Mouse (Mus musculus): Measurements from ENCODE around the gene Rrp9. TPM values are rescaled to one million over a fixed set of nuclear protein-coding genes. Genes with fewer than 3 reads are reported as not detected.

Rrp9 gene
- polyA plus RNA-seq, 1 experiment from 2014 or later: 50.2 TPM

DNA sequence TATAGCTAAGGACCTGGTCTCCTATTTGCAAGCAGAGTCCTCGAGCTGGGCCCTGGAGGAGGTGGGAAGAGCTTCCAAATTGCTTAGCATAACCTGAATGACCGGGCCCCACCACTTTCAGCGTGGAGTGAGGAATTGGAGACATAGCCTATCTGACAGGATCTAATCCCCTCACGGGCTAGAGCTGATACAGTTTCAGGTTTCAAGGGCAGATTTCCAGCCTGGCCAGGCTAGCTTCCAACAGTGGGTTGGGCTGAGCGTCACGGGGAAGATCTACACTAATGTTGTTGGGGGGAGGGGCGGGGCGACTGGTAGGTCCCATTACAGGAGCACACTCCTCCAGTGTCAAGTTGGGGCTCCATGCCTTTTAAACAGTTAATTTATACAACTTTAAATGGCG is 25.1 kb upstream of the Rrp9 start:
- Histone ChIP-seq H3K36me3 (no peaks in the 10 kb centered on the region), H3K27ac (peak overlapping the region; percentile 44; the same call in 1 of the 2 replicates), H3K9ac (peak overlapping the region; percentile 35; the same call in 1 of the 2 replicates), H3K4me3 (peak overlapping the region; percentile 4; the same call in 1 of the 2 replicates), H3K4me2 (replicated peaks) (peak overlapping the region; percentile 39), H3K4me1 (peaks cover 84% of the 10 kb centered on the region), H3K27me3 (no peaks in the 10 kb centered on the region), H3K9me3 (no peaks in the 10 kb centered on the region)
- WGBS: 3% methylated on average over 9 of the region's 9 CpGs
- no peak for ATAC-seq (ENCODE audit: low FRiP score, low read depth)

DNA sequence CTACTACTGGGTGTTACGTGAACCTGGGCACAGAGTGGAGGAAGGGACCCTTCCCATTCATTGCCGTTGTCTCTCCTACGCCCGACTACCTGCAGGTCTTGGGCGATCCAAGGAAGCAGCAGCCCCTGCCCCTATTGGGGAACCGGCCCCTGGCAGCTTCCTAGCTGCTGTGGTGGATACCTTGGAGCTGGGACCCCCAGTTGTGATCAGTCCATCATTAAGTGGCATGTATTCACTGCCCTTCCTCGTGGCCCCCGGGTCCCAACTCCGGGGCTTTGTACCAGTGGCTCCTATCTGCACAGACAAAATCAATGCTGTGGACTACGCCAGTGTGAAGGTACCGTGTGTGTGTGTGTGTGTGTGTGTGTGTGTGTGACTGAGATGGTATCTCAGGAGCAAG is 24.5 kb upstream of the Rrp9 start:
- ATAC-seq (ENCODE audit: low FRiP score, low read depth): no peak
- no peaks in the 10 kb centered on the region for H3K9me3 ChIP-seq
- no peak overlapping the region for H3K9ac ChIP-seq
- H3K4me2 ChIP-seq (replicated peaks): peak overlapping the region; percentile 39
- no peaks in the 10 kb centered on the region for H3K27me3 ChIP-seq
- 67% methylated on average over 11 of the region's 11 CpGs for WGBS
- peaks cover 84% of the 10 kb centered on the region for H3K4me1 ChIP-seq
- H3K36me3 ChIP-seq: no peaks in the 10 kb centered on the region
- H3K4me3 ChIP-seq: 0 out of 2 replicates have a peak overlapping the region, but pooled peaks have one; percentile 4
- H3K27ac ChIP-seq: no peak overlapping the region; the same call in 1 of the 2 replicates

- Histone ChIP-seq H3K4me1 (peaks cover 84% of the 10 kb centered on the region), H3K27me3 (no peaks in the 10 kb centered on the region), H3K27ac (no peak overlapping the region), H3K36me3 (0 out of 2 replicates have a peak, but pooled peaks cover 3% of the 10 kb centered on the region), H3K9ac (0 out of 2 replicates have a peak overlapping the region, but pooled peaks have one; percentile 35), H3K4me3 (no peak overlapping the region), H3K4me2 (replicated peaks) (no peak overlapping the region), H3K9me3 (no peaks in the 10 kb centered on the region)
- ATAC-seq (ENCODE audit: low FRiP score, low read depth): no peak
- 57% methylated on average over 2 of the region's 2 CpGs for WGBS
Measured at GRCm38 (mm10) chr9:106451899-106452298, 23.9 kb upstream of the Rrp9 start.

GRCm38 (mm10) chr9:106452351-106452750 is 23.4 kb upstream of the Rrp9 start:
- Histone ChIP-seq H3K4me2 (replicated peaks) (peak overlapping the region; percentile 87), H3K9me3 (no peaks in the 10 kb centered on the region), H3K27ac (peak overlapping the region; percentile 92; the same call in 1 of the 2 replicates), H3K4me3 (peak overlapping the region; percentile 71; the same call in 1 of the 2 replicates), H3K27me3 (no peaks in the 10 kb centered on the region), H3K9ac (no peak overlapping the region), H3K4me1 (peaks cover 85% of the 10 kb centered on the region), H3K36me3 (peaks cover 8% of the 10 kb centered on the region; the same call in 1 of the 2 replicates)
- 28% methylated on average over 6 of the region's 6 CpGs for WGBS
- no peak for ATAC-seq (ENCODE audit: low FRiP score, low read depth)

- H3K4me2 ChIP-seq (replicated peaks): peak overlapping the region; percentile 87
- H3K9me3 ChIP-seq: no peaks in the 10 kb centered on the region
- peak overlapping the region; percentile 84 for H3K9ac ChIP-seq
- WGBS: 5% methylated on average over 7 of the region's 7 CpGs
- H3K4me1 ChIP-seq: peaks cover 88% of the 10 kb centered on the region
- no peaks in the 10 kb centered on the region for H3K27me3 ChIP-seq
- ATAC-seq (ENCODE audit: low FRiP score, low read depth): no peak; the same call in 1 of the 2 replicates
- peak overlapping the region; percentile 71 for H3K4me3 ChIP-seq
- peaks cover 11% of the 10 kb centered on the region; the same call in 1 of the 2 replicates for H3K36me3 ChIP-seq
- peak overlapping the region; percentile 92 for H3K27ac ChIP-seq
Measured at GRCm38 (mm10) chr9:106452821-106453220, 22.9 kb upstream of the Rrp9 start.

- H3K27me3 ChIP-seq: no peaks in the 10 kb centered on the region
- peak within 1 kb of the TSS; percentile 84 for H3K9ac ChIP-seq
- WGBS: under 1% methylated on average over 28 of the region's 74 CpGs
- peaks cover 18% of the 10 kb centered on the region for H3K36me3 ChIP-seq
- H3K27ac ChIP-seq: peak within 1 kb of the TSS; percentile 92
- H3K4me1 ChIP-seq: peaks cover 89% of the 10 kb centered on the region
- H3K4me3 ChIP-seq: peak within 1 kb of the TSS; percentile 71
- peak; percentile 71 for ATAC-seq (ENCODE audit: low FRiP score, low read depth)
- peak within 1 kb of the TSS; percentile 87 for H3K4me2 ChIP-seq (replicated peaks)
- no peaks in the 10 kb centered on the region for H3K9me3 ChIP-seq
Measured at GRCm38 (mm10) chr9:106453271-106454070, 22.3 kb upstream of the Rrp9 start, which contains the start of gene Pcbp4. Gene Pcbp4 (plus strand): TSS chr9:106453291.

DNA sequence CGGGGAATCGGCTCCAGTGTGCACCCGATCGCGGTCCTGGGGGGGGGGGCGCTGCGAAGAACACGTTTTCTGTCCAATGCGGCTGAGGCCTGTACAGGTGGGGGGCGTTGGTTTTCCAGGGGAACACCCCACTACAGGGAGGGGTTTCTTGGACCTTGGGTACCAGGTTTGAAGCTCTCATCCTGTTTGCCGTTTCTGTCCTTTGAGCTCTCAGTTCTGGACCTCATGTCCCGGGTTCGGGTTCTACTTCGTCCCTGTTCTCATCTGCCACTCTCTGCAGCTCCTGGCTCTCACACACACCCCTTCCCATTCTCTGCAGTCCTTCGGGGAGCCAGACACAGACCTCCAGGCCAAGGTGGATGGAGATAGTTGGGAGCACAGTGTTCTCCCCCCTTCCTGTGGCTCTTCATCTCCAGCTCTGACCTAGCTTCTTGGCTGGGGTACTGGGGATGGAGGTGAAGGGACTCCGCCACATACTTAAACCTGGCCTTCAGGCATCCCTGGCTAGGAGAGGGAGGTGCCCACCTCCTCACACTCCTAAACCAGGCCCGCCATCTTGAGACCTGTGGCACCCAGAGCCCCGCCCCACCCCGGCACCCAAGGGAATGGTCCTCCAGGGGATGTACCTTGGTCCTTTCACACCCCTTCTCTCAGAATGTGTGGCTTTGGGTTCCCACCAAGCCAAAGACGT is 21.5 kb upstream of the Rrp9 start:
- peak overlapping the region; percentile 84 for H3K9ac ChIP-seq
- no peaks in the 10 kb centered on the region for H3K9me3 ChIP-seq
- peaks cover 20% of the 10 kb centered on the region for H3K36me3 ChIP-seq
- WGBS: 2% methylated on average over 11 of the region's 20 CpGs
- peaks cover 87% of the 10 kb centered on the region for H3K4me1 ChIP-seq
- H3K27ac ChIP-seq: peak overlapping the region; percentile 92
- peak; percentile 6; the same call in 1 of the 2 replicates for ATAC-seq (ENCODE audit: low FRiP score, low read depth)
- H3K27me3 ChIP-seq: no peaks in the 10 kb centered on the region
- H3K4me2 ChIP-seq (replicated peaks): peak overlapping the region; percentile 87
- peak overlapping the region; percentile 71 for H3K4me3 ChIP-seq

DNA sequence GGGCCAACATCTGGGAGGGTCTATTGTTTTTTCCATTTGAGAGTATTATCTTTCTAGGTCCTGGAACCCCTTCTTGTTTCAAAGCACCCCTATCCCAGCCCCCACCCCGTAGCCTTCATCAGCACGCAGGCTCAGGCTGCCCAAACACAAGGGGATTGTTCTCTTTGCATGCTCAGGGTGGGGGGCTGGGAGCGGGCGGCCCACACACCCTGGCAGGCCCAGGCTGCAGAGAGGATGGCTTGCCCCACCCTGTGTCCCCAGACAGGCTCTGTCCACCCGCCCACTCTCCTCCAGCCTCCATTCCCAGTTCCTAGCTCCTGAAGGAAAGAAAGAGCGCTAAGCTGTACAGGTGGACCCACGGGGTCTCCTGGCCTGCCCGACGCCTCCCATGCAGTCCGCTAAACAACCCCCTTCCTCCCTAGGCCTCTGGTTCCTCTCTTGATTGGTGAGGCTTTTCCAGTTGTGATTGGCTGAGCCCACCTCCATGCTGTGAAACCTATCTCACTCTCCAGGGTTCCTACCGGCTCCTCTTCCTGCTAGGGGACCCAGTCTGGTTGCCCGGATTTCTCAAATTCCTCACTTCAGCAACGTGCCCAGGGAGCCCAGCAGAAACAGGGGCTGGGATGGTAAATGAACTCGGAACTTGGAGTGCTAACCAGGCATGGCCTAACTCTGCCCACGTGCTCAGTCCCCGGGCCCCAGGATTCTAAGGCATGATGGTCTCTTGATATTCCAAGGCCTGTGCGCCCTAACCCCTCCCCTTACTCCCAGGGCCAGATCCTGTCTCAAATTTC is 20.7 kb upstream of the Rrp9 start:
- H3K27me3 ChIP-seq: no peaks in the 10 kb centered on the region
- H3K36me3 ChIP-seq: peaks cover 25% of the 10 kb centered on the region
- H3K9ac ChIP-seq: peak overlapping the region; percentile 84
- H3K9me3 ChIP-seq: no peaks in the 10 kb centered on the region
- H3K27ac ChIP-seq: peak overlapping the region; percentile 92
- peaks cover 82% of the 10 kb centered on the region for H3K4me1 ChIP-seq
- ATAC-seq (ENCODE audit: low FRiP score, low read depth): peak; percentile 30; the same call in 1 of the 2 replicates
- peak overlapping the region; percentile 87 for H3K4me2 ChIP-seq (replicated peaks)
- peak overlapping the region; percentile 71 for H3K4me3 ChIP-seq
- WGBS: under 1% methylated on average over 17 of the region's 17 CpGs

DNA sequence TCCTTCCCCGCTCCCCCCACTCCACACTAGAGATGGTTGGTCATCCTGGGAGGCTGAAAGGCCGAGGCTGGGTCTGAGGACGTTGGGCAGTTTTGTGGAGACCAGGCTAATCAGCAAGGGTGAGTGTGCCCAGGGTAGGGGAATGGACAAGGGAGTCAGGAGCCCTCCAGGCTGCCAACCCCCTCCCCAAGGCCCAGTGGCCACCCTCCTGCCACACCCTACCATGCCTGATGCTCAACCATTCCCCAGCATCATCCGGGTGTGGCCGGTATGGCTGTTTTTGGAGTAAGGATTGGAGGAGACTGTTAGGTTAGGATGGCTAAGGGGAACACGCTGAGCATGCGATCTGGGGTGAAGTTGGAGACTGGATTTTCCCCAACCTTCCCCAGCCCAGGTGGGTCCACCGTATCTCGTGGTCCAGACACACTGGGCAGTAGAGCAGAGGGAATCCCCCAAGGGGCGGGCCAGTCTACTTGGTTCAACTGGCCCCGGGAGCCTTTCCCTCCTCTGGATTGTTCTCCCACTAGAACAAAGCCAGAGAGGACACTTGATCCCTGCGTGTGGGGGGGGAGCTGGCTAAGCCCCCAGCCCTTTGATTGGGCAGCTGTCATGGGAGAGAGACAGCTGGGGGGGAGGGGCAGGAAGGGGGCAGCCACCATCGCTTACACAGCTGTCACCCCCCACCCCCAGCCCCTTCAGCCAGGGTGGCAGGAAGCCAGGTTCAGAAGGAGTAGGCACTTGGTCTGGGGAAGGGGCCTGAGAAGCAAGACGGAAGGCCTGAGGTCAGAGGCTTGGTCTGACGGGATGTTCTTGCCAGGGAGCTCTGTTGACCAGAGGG is 19.2 kb upstream of the Rrp9 start:
- Histone ChIP-seq H3K4me3 (peak overlapping the region; percentile 71), H3K9ac (peak overlapping the region; percentile 84), H3K36me3 (peaks cover 40% of the 10 kb centered on the region), H3K4me1 (peaks cover 69% of the 10 kb centered on the region), H3K9me3 (no peaks in the 10 kb centered on the region), H3K4me2 (replicated peaks) (peak overlapping the region; percentile 87), H3K27ac (peak overlapping the region; percentile 92), H3K27me3 (no peaks in the 10 kb centered on the region)
- 0 out of 2 replicates have a peak, but pooled peaks have one; percentile 1 for ATAC-seq (ENCODE audit: low FRiP score, low read depth)
- whole genome bisulfite sequencing: 38% methylated on average over 15 of the region's 15 CpGs

- Histone ChIP-seq H3K9ac (peak overlapping the region; percentile 84), H3K27ac (peak overlapping the region; percentile 92), H3K4me2 (replicated peaks) (peak overlapping the region; percentile 87), H3K27me3 (no peaks in the 10 kb centered on the region), H3K9me3 (no peaks in the 10 kb centered on the region), H3K4me1 (peaks cover 63% of the 10 kb centered on the region), H3K36me3 (peaks cover 46% of the 10 kb centered on the region), H3K4me3 (peak overlapping the region; percentile 71)
- WGBS: 48% methylated on average over 9 of the region's 9 CpGs
- ATAC-seq (ENCODE audit: low FRiP score, low read depth): no peak
Measured at GRCm38 (mm10) chr9:106457163-106457559, 18.6 kb upstream of the Rrp9 start.
